Mouse (Mus musculus): ENCODE results near the gene Adgrf5.

GRCm38 (mm10) chr17:43502592-43502991 is 142.3 kb downstream of the Adgrf5 start, which contains the start of gene Mep1a:
- no peak for TF ChIP-seq GATA1 (IDR thresholded peaks at IDR 0.05; ENCODE audit: borderline replicate concordance, low read length)
- no peak for TF ChIP-seq FLI1 (IDR thresholded peaks at IDR 0.05; ENCODE audit: low read length)

Data from megakaryocyte, embryonic 14.5 days (primary cell).